Mouse (Mus musculus) embryonic fibroblast, embryonic 13.5 days (primary cell): ENCODE data around the gene Rabgap1l. TPM values are rescaled to one million over a fixed set of nuclear protein-coding genes. Genes with fewer than 3 reads are reported as not detected.
A peak's percentile ranks its signal among the peaks of the same experiment; 100 is the strongest.

Source experiments
- H3K27ac ChIP-seq: 2 replicates; pipeline ENCODE4 v1.5.1; 2012; ENCODE audit warnings: low read length, control low read depth, inconsistent platforms; ENCODE audit not compliant: insufficient read depth
- H3K4me1 ChIP-seq: 2 replicates; pipeline ENCODE4 v1.6.1; 2011; ENCODE audit warnings: low read length; ENCODE audit not compliant: control insufficient read depth, insufficient read depth
- H3K4me3 ChIP-seq: 2 replicates; pipeline ENCODE4 v1.5.1; 2011; ENCODE audit warnings: mild to moderate bottlenecking, control low read depth, low read length; ENCODE audit not compliant: insufficient read depth
- CTCF ChIP-seq: IDR thresholded peaks from 2 replicates; pipeline ENCODE4 v1.5.1; 2011; ENCODE audit warnings: mild to moderate bottlenecking, control low read depth, low read length, moderate library complexity, borderline replicate concordance; ENCODE audit not compliant: insufficient read depth
- POLR2A ChIP-seq: IDR thresholded peaks from 2 replicates; pipeline ENCODE4 v1.6.1; 2011; ENCODE audit warnings: low read depth, mild to moderate bottlenecking, control low read depth, low read length, moderate library complexity
- polyA plus RNA-seq: library from polyadenylated mRNA; stranded (reverse); fragments of >200 nt; gene quantifications from 2 replicates; pipeline ENCODE4 v1.2.4, GENCODE M21; 2011; ENCODE audit warnings: low read depth; ENCODE audit not compliant: missing spikeins, insufficient read length

Gene Rabgap1l
- polyA plus RNA-seq = 41.5 and 43.2 TPM in 2 replicates

DNA sequence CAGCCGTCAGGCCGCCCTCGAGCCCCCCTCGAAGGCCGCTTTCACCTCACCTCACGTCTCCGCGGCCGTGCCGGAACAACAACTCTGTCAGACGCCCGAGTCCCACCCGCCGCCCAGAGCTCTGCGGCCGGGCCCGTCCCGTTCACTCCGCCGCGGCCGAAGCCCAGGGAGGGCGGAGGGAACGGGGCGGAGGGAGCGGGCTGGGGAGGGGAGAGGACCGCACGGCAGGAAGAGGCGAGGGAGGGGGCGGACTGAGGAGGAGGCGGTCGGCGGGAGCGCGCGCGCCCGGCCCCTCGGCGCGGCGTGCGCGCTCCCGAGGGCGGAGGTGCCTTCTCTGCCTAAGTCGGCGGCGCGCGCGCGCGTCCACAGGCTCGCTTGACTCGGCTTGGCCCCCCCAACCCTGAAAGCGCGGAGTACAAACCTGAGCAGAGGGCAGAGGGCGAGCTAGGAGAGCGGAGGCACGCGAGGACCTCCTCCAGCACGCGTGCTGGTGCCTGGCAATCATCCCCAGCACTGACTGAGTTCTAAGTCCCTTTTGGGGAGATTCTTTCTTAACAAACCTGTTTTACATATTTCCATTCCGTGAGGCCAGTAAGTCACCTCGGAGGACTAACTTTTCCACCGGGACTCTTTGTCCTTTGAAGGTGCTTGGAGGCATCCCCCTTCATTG, at the start of gene Rabgap1l:
Rabgap1l (minus strand) TSS at position 526 of the 670 bp plus-strand sequence.
- H3K27ac ChIP-seq = no peak within 1 kb of the TSS
- peak within 1 kb of the TSS; percentile 59 for H3K4me3 ChIP-seq
- no peaks in the 10 kb centered on the region for H3K4me1 ChIP-seq
- TF ChIP-seq CTCF = no peak
- TF ChIP-seq POLR2A = peak; percentile 61

DNA sequence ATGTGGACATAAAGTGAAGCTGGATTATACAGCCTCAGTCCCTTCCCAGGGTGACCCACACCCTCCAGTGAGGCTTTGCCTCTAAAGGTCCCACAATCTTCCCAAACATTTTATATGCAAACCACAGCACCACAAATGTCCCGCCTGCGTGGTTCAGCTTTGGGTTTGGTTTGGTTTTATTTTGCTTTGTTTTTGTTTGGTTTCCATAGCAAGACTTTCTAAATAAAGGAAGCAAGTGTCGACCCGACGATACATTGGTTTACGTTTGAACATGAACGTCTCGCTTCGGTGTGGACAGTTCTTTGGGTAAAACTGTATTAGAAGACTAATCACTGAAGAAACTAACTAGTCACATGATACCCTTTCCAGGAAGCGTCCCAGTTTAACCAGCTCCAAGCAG, 49.6 kb upstream of the Rabgap1l start:
- H3K27ac ChIP-seq = no peak overlapping the region
- H3K4me3 ChIP-seq = no peak overlapping the region
- no peaks in the 10 kb centered on the region for H3K4me1 ChIP-seq
- TF ChIP-seq CTCF = no peak

DNA sequence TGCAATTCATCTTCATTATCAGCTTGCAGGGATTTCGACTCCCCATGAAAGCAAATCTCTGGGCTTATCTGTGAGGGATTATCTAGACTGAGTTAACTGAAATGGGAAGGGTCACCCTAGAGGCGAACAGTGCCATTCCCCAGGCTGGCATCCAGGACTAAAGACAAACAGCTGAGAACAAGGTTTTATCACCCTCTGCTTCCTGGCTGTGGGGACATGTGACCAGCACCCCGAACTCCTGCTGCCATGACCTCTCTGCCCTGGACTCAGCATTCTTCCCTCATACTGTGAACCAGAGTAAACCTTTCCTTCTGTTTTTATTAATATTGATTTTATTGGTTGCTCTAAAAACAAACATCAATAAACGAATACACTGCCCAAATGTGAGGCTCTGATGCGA, 47.6 kb upstream of the Rabgap1l start:
- Histone ChIP-seq H3K4me3 (no peak overlapping the region), H3K4me1 (no peaks in the 10 kb centered on the region), H3K27ac (no peak overlapping the region)
- TF ChIP-seq CTCF = no peak
- TF ChIP-seq POLR2A = no peak

DNA sequence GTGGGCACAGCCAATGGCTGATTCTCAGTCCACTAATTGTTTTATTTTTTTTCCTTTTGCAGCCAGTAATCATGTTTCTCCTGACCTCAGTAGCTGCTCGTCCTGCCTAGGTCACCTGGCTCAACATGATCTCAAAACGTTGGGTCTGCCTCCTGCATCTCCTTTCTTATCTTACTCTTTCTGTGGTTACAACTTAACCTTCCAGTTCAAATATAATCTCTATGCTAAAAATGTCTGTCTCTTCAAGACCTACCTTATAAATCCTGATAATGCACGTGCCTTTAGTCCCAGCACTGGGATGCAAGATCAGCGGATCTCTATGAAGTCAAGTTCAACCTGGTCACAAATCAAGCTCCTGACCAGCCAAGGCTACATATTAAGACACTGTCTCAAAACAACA, 46.1 kb upstream of the Rabgap1l start:
- no peak for TF ChIP-seq POLR2A
- no peak overlapping the region for H3K27ac ChIP-seq
- H3K4me3 ChIP-seq = no peak overlapping the region
- H3K4me1 ChIP-seq = no peaks in the 10 kb centered on the region

DNA sequence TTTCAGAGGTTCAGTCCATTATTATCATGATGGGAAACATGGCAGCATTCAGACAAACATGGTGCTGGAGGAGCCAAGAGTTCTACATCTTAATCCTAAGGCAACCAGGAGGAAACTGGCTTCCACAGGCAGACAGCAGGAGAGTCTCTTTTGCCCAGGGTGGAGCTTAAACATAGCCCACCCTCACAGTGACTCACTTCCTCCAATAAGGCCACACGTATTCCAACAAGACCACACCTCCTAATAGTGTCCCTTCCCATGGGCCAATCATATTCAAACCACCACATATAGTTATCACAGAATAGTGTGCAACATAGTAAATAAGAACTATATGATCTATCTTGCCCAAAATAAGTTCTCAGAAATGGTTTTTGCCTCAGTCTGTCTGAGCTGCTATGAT, 41.4 kb upstream of the Rabgap1l start:
- Histone ChIP-seq H3K27ac (no peak overlapping the region), H3K4me3 (no peak overlapping the region), H3K4me1 (no peaks in the 10 kb centered on the region)
- no peak for TF ChIP-seq POLR2A
- no peak for TF ChIP-seq CTCF

DNA sequence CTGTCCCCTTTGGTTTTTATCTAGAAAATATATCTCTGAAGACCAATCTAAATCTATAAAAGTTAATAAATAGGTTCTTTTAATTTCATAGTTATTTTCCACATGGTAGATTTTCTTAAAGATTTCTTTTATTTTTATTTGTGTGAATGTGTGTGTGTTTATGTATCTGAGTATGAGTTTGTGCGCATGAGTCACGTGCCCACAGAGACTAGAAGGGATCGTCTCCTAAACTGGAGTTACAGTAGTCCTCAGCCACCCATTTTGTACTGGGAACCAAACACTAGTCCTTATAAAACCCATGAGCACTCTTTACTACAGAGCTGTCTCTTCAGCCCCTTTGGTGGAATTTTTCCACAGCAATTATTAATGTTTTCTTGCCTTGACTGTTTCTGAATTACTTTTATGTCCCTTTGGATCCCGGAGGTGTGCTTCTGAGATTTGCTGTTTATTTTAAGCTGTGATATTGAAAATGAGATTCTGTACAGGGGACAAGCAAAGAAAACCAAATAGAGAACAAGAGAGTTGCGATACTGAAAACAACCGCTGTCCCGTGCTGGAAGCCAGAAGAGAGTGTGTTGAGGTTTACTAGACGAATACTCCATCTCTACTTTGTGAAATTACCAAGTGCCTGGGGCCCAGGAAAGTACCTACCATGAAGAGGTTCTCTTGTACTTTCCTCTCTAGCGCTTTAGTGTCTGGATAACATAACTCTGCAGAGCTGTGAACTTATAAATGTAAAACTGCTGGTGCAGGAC, 39.4 kb upstream of the Rabgap1l start:
- H3K4me3 ChIP-seq = no peak overlapping the region
- no peaks in the 10 kb centered on the region for H3K4me1 ChIP-seq
- no peak overlapping the region for H3K27ac ChIP-seq
- TF ChIP-seq CTCF (no peak), POLR2A (no peak)

DNA sequence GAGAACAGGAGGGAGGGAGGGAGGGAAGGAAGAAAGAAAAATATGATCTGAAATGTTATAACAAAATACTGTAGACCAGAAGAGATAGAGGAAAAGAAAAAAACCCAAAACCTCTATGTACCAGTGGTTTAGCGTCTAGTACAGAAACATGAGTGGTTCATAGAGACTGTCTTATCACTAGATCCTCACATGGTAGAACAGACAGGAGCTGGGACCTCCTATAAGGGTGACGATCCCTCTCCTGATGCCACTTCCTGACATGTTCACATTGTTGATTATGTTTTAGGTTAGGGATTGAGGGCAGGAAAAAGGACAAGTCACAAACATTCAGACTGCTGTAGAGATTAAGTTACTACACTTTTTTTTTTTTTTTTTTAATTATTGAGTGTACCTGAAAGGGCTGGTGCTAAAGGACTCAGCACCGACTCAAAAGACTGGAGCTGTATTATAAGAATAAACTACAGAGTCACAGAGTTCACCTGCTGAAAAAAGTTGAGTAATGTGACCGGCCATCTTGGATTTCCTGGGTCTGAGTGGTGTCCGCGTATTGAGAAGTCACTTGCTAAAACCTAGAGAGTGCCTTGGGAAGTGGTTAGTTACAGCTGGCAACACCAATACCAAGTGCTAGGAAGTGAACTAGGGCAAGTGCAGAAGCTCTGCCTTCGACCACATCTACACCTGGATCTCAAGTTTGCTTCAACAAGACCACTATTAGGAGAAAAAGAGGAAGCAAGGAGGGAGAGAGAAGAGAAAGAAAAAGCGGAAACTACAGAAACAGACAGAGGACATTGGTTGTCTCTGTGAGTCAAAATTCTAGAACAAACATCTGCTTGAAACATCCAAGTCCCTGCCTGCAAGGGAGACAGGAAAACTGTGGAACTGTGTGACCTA, 37.8 kb upstream of the Rabgap1l start:
- no peak for TF ChIP-seq CTCF
- H3K27ac ChIP-seq = no peak overlapping the region
- no peak overlapping the region for H3K4me3 ChIP-seq
- no peaks in the 10 kb centered on the region for H3K4me1 ChIP-seq

DNA sequence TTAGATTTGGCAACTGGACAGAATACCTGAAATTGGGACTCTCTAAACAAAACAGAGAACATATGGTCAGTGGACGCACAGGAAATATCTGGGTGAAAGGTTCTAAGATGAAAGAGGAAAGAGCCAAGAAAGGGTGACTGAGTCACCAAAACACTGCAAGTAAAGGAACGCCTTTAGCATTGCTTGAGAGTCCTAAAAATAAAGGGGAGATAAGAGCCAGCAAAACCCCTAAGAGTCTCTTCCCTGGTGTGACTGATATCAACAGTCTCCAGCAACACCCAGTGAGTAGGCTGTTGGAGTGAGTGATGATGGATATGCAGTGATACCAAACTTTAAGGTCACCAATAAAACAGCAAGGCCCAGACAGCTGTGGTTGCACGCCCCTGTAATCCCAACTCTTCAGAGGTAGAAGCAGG, 32.4 kb upstream of the Rabgap1l start:
- no peaks in the 10 kb centered on the region for H3K4me1 ChIP-seq

DNA sequence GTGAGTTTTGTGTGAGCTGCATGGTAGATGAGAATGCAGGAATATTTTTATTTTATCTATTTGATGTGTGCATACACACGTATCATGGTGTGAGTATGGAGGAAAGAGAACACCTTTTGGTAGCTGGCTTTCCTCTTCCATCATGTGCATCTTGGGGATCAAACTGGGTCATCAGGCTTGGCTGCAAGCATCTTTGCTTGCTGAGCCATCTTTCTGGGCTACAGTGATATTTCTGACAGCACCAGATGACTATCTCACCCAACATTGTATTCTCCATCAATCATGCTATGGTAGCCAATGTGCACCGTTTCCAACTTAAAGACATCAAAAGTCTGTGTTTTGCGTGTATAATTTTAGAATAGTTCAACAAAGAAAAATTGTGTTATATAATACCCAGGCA, 30.6 kb upstream of the Rabgap1l start:
- TF ChIP-seq POLR2A = no peak
- Histone ChIP-seq H3K4me3 (no peak overlapping the region), H3K27ac (no peak overlapping the region), H3K4me1 (no peaks in the 10 kb centered on the region)

More for the DNA sequence above, 32.4 kb upstream of the Rabgap1l start:
- H3K4me3 ChIP-seq = no peak overlapping the region
- TF ChIP-seq CTCF = no peak
- no peak for TF ChIP-seq POLR2A
- no peak overlapping the region for H3K27ac ChIP-seq

DNA sequence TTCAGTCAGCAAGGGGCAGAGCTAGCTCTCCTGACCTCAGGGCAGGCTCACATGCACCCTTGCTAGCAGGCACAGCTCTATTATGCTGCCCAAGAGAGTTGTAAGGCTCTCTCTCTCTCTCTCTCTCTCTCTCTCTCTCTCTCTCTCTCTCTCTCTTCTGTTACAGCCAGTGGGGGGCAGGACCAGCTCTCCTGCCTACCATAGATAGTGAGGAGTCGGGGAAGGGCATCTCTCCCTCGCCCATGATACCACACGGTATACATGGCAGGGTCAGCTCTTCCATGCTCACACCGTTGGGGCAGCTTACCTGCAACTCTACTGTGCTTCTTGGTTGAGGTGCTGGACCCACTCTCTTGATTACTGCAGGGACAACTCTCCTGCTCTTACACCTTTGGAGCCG, 21.2 kb upstream of the Rabgap1l start:
- no peak overlapping the region for H3K27ac ChIP-seq

More for the DNA sequence above, 21.2 kb upstream of the Rabgap1l start:
- TF ChIP-seq POLR2A = no peak
- no peak for TF ChIP-seq CTCF
- H3K4me3 ChIP-seq = no peak overlapping the region
- no peaks in the 10 kb centered on the region for H3K4me1 ChIP-seq
